Mouse (Mus musculus): ENCODE measurements around the gene Cox16.
"Not testable (repeated sequence)": the region's sequence is repeated elsewhere in the genome, so short reads cannot be mapped to it uniquely, and the experiment has no call there.

Cox16 gene

GRCm38 (mm10) chr12:81484727-81485191 lies at the start of gene Cox16:
TSS of gene Cox16 (minus strand) at chr12:81485127.
- DNase-seq = peak; percentile 87 to 89

GRCm38 (mm10) chr12:81533029-81533419 lies 48.1 kb upstream of the Cox16 start:
- DNase-seq = no peak

GRCm38 (mm10) chr12:81532316-81533028 lies 47.5 kb upstream of the Cox16 start, which contains the start of the genes Gm20498 and Synj2bp:
TSS of gene Gm20498 (minus strand) at chr12:81532905.
TSS of gene Synj2bp (minus strand) at chr12:81532911.
- DNase-seq = peak; percentile 74 to 78

- not testable (repeated sequence) for DNase-seq
Measured at GRCm38 (mm10) chr12:81530587-81530986, 45.7 kb upstream of the Cox16 start.

- not testable (repeated sequence) for DNase-seq
Measured at GRCm38 (mm10) chr12:81496906-81497305, 12.0 kb upstream of the Cox16 start.

- no peak for DNase-seq
Measured at GRCm38 (mm10) chr12:81490491-81490890, 5.6 kb upstream of the Cox16 start.

- DNase-seq = no peak
Measured at GRCm38 (mm10) chr12:81485311-81485710, 384 bp upstream of the Cox16 start.

GRCm38 (mm10) chr12:81484212-81484611 lies 715 bp downstream of the Cox16 start:
- DNase-seq = no peak

GRCm38 (mm10) chr12:81483656-81484055 lies 1.3 kb downstream of the Cox16 start:
- peak; percentile 10 to 15 for DNase-seq

- DNase-seq = not testable (repeated sequence)
Measured at GRCm38 (mm10) chr12:81459051-81459450, 25.9 kb downstream of the Cox16 start.

GRCm38 (mm10) chr12:81438985-81439384 lies 45.9 kb downstream of the Cox16 start:
- DNase-seq = not testable (repeated sequence)

GRCm38 (mm10) chr12:81434778-81435177 lies 50.1 kb downstream of the Cox16 start:
- DNase-seq = not testable (repeated sequence)

GRCm38 (mm10) chr12:81421846-81422245 lies 63.1 kb downstream of the Cox16 start, which contains the start of gene Adam4:
TSS of gene Adam4 (minus strand) at chr12:81421946.
- DNase-seq = no peak

- DNase-seq = no peak
Measured at GRCm38 (mm10) chr12:81413211-81413610, 71.7 kb downstream of the Cox16 start.

GRCm38 (mm10) chr12:81408966-81409365 lies 76.0 kb downstream of the Cox16 start:
- DNase-seq = no peak

GRCm38 (mm10) chr12:81402187-81402586 lies 82.7 kb downstream of the Cox16 start:
- DNase-seq = peak; percentile 41 to 54

- not testable (repeated sequence) for DNase-seq
Measured at GRCm38 (mm10) chr12:81379364-81379763, 105.6 kb downstream of the Cox16 start, which contains the start of gene Gm4787. TSS of gene Gm4787 (minus strand) at chr12:81379464.

GRCm38 (mm10) chr12:81333841-81334240 lies 151.1 kb downstream of the Cox16 start:
- no peak for DNase-seq

- DNase-seq = no peak
Measured at GRCm38 (mm10) chr12:81332875-81333421, 152.0 kb downstream of the Cox16 start, which contains the start of gene Slc8a3. TSS of gene Slc8a3 (minus strand) at chr12:81333180.

GRCm38 (mm10) chr12:81331937-81332874 lies 152.7 kb downstream of the Cox16 start:
- no peak for DNase-seq

- DNase-seq = no peak
Measured at GRCm38 (mm10) chr12:81331046-81331638, 153.8 kb downstream of the Cox16 start.

GRCm38 (mm10) chr12:81324991-81325390 lies 159.9 kb downstream of the Cox16 start:
- DNase-seq = no peak
